Mouse (Mus musculus) spleen, postnatal 10 days (tissue): ENCODE data around the gene Taar7f.
"Not testable (repeated sequence)": the region's sequence is repeated elsewhere in the genome, so short reads cannot be mapped to it uniquely, and the experiment has no call there.

Source experiments
- DNase-seq, 2 experiments: peaks; one replicate each; pipeline ENCODE4 v3.0.0; 2021 to 2022; ENCODE audit warnings: low spot score in 2 of 2

Taar7f gene

DNA sequence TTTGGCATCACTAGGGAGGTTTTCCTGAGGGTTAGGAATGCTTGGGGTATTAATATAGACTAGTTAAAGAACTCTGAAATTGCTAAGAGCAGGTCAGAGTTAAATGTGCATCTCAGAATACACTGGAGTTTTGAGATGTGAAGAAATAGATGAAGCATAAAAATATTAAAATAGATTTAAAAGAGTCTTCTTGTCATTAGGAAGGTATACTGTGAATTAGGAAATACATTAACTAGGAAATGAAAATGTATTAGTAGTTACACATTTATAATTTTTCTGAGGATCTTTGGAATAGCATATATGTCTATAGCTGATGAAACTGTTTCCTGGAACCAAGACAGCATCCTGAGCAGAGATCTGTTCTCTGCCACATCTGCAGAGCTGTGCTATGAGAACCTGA, at the start of gene Taar7f:
Taar7f (plus strand) TSS at position 301 of the 400 bp plus-strand sequence.
- no peak for DNase-seq

- no peak for DNase-seq
These were observed 49.7 kb upstream of the Taar7f start, which contains the start of gene Taar7b for GRCm38 (mm10) chr10:23999639-24000038. TSS of gene Taar7b (plus strand) at chr10:23999939.

DNA sequence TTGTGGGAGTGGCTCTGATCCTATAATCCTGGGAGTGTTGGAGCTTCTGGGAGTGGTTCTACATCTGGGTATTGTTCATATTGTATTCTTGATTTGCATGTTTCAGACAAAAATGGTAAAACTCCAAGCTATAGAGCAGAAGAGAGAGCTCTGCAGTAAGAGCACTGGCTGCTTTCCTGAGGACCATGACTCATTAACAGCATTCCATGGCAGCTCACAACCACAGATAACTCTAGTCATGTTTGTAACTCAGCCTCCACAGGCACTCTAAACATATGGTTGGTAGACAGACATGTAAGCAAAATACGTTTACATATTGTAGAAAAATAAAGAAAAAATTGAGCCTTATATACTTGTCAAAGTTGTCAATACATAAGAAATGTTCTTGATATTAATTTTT, 42.9 kb upstream of the Taar7f start:
- no peak for DNase-seq

- DNase-seq = no peak
These were observed 42.3 kb upstream of the Taar7f start for GRCm38 (mm10) chr10:24007034-24007433.

DNA sequence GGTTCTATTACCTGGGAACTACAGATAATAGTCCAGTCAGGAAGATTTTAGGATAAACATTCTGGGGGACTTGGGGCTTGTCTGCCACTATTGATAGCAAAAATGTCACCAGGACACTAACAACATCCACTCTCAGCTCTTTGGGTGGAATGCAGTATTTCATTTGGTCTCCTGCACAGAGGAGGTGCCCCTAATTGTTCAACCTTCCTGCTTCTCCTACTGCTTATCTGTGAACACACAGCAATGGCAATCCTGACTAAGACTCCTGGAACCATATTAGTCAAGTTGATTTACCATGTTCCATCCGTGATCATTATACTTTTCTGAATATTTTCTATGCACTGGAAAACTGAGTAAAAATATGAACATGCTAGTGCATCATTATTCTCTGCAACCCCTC, 41.2 kb upstream of the Taar7f start:
- no peak for DNase-seq

GRCm38 (mm10) chr10:24026922-24027321, 22.4 kb upstream of the Taar7f start, which contains the start of gene Taar7d:
TSS of gene Taar7d (plus strand) at chr10:24027222.
- no peak for DNase-seq

GRCm38 (mm10) chr10:24031347-24031746, 18.0 kb upstream of the Taar7f start:
- DNase-seq = no peak

GRCm38 (mm10) chr10:24037314-24037713, 12.0 kb upstream of the Taar7f start, which contains the start of gene Taar7e:
TSS of gene Taar7e (plus strand) at chr10:24037614.
- DNase-seq = no peak

- no peak for DNase-seq
These were observed 9.0 kb upstream of the Taar7f start for GRCm38 (mm10) chr10:24040120-24040869.

- no peak for DNase-seq
These were observed 2.7 kb downstream of the Taar7f start for GRCm38 (mm10) chr10:24052039-24052438.

GRCm38 (mm10) chr10:24058986-24059385, 9.7 kb downstream of the Taar7f start:
- no peak for DNase-seq

GRCm38 (mm10) chr10:24074751-24075150, 25.4 kb downstream of the Taar7f start:
- not testable (repeated sequence) for DNase-seq

DNA sequence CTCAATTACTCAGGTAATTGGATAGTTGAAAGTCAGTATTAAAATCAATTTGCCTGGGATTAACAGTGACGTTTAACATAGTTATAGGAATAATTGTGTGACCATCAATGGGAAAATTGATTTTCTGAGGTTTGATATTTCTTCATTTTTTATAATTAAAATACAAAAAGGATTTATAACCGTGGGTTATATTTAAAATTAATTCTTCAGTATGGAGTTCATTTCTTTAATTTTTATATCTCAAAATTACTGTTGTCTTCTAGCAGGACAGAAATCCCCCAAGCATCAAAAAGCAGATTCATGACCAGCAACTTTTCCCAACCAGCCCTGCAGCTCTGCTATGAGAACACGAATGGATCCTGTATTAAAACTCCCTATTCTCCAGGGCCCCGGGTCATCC, 26.9 kb downstream of the Taar7f start, which contains the start of gene Taar8a:
Taar8a (plus strand) TSS at position 301 of the 400 bp plus-strand sequence.
- DNase-seq = not testable (repeated sequence)

DNA sequence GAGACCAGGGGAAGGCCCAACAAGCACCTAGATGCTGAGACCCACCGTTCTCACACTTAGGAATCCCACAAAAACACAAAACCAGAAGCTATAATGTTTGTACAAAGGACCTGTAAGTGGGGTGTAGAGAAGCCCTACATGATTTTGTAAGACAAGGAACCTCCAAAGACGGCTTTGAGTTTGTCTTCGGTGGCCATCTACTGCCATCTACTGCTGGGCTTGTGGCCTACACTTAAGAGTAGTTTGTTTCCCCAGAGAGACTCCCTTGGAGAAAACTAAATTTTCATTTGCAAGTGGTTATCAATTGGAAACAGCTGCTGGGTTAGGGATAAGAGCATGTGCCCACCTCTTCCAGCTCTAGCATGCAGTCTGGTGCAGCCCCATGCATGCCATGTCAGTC, 30.9 kb downstream of the Taar7f start:
- peak in 1 of 2 experiments; percentile 53 for DNase-seq

DNA sequence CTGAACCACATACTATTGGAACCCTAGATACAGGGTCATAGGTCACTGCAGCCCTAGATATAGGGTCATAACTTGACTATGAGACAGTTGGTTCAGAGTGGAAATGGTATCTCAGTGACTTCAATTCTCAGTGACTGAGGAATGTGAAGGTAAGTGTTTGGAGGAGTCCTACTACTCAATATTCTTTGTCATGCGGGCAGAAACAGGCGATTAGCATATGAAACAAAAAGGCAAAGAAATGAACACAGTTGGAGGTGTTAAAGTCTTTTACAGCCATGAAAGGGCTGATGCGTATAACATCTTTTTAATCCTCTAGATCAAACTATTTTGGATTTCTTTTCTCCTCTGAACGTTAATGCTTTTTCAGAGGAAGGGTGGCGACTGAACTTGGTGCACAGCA, 36.6 kb downstream of the Taar7f start:
- no peak for DNase-seq

DNA sequence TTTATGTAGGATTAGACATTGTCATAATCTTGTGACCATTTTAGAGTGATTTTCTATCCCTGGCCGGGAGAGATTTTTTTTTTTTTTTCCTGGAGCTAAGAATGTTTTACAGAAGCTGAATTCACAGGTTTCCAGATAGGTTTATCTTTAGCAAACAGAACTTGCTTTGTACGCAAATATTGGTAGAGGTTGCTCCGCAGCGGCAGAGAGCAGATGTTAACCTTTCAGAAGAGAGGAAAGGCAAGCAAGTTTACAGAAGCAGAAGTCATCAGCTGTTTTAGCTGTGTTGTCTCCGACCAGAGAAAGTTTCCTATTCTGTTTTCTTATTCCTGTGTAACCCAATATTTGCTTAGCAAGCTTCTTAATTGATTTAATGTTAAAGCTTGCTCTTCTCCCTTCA, 37.2 kb downstream of the Taar7f start:
- no peak for DNase-seq

DNA sequence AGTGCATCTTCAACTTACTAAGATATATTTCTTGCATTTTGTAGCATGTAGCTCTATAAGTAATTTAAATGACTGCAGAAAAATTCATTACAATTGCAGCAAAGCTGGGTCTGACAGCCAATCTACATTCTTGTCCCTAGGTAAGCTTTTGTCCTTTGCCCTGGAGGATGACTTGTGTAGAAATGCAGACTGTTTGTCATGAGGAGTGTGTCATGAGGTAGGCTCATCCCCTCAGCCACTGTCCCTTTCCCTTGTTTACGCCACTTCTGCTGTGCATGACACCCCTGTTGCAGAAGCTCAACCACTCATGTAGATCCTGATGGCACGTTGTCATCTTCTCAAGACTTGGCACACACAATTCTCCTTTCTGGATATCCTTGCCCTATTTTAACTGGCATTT, 37.9 kb downstream of the Taar7f start:
- no peak for DNase-seq

DNA sequence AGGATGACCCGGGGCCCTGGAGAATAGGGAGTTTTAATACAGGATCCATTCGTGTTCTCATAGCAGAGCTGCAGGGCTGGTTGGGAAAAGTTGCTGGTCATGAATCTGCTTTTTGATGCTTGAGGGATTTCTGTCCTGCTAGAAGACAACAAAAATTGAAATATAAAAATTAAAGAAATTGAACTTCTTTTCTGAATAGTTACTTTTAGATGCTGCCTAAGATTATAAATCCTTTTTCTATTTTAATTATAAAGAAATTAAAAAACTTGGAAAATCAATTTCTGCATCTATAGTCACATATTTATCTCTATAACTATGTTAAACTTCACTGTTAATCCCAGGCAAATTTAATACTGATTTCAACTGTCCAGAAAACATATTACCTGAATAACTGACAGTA, 42.9 kb downstream of the Taar7f start, which contains the start of gene Taar8b:
Taar8b (minus strand) TSS at position 101 of the 400 bp plus-strand sequence.
- no peak for DNase-seq

DNA sequence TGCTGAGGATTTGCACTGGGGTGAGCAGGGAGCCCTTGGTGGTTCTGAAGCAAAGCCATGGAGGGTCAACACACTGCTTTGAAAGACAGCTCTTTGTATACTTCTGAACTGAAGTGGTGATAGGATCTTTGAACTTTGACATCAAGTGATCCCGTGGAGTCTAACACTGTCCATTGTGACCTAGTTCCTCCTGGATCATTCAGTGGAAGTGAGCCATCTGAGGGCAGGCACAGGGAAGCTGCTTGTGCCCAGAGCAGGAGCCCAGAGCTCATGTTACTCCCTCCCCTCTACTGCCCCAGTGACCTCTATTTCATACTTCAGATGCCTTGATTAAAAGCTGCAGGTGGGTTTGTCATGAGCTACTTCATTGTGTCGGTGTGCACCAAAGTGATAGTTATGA, 47.7 kb downstream of the Taar7f start:
- not testable (repeated sequence) for DNase-seq
